Mouse (Mus musculus) G1E-ER4 (cell line): ENCODE measurements around the gene Mrtfa. TPM values are rescaled to one million over a fixed set of nuclear protein-coding genes. Genes with fewer than 3 reads are reported as not detected.

Source experiments
- GATA1 ChIP-seq: IDR thresholded peaks from one replicate; pipeline ENCODE4 v1.8.0; 2012; ENCODE audit warnings: low read length, inconsistent platforms
- polyA plus RNA-seq: library from polyadenylated mRNA; stranded (reverse); fragments of >175 nt; gene quantifications from 2 replicates; pipeline ENCODE4 v1.2.3, GENCODE M21; 2012

The Mrtfa gene
- polyA plus RNA-seq, 1 experiment: 17.8 TPM

GRCm38 (mm10) chr15:81016488-81016887 lies 174.1 kb downstream of the Mrtfa start:
- TF ChIP-seq GATA1: no peak

- TF ChIP-seq GATA1: no peak
Measured at GRCm38 (mm10) chr15:81015068-81015744, 175.4 kb downstream of the Mrtfa start.

- no peak for TF ChIP-seq GATA1
Measured at GRCm38 (mm10) chr15:81013186-81013585, 177.4 kb downstream of the Mrtfa start.

GRCm38 (mm10) chr15:81012359-81012758 lies 178.2 kb downstream of the Mrtfa start:
- no peak for TF ChIP-seq GATA1

GRCm38 (mm10) chr15:81011523-81011922 lies 179.0 kb downstream of the Mrtfa start:
- TF ChIP-seq GATA1: no peak

GRCm38 (mm10) chr15:81010114-81010513 lies 180.4 kb downstream of the Mrtfa start:
- no peak for TF ChIP-seq GATA1

- TF ChIP-seq GATA1: no peak
Measured at GRCm38 (mm10) chr15:81008689-81009123, 181.9 kb downstream of the Mrtfa start.

GRCm38 (mm10) chr15:81007905-81008304 lies 182.7 kb downstream of the Mrtfa start:
- TF ChIP-seq GATA1: no peak

GRCm38 (mm10) chr15:81007339-81007738 lies 183.2 kb downstream of the Mrtfa start:
- no peak for TF ChIP-seq GATA1

GRCm38 (mm10) chr15:81006127-81006735 lies 184.3 kb downstream of the Mrtfa start:
- TF ChIP-seq GATA1: no peak

GRCm38 (mm10) chr15:81000419-81001138 lies 190.0 kb downstream of the Mrtfa start:
- TF ChIP-seq GATA1: no peak

- no peak for TF ChIP-seq GATA1
Measured at GRCm38 (mm10) chr15:80997077-80997476, 193.5 kb downstream of the Mrtfa start.

GRCm38 (mm10) chr15:80996090-80996835 lies 194.3 kb downstream of the Mrtfa start:
- TF ChIP-seq GATA1: no peak

GRCm38 (mm10) chr15:80994959-80995358 lies 195.6 kb downstream of the Mrtfa start:
- TF ChIP-seq GATA1: no peak

- TF ChIP-seq GATA1: no peak
Measured at GRCm38 (mm10) chr15:80989712-80990111, 200.8 kb downstream of the Mrtfa start.

- TF ChIP-seq GATA1: no peak
Measured at GRCm38 (mm10) chr15:80988331-80988730, 202.2 kb downstream of the Mrtfa start.
